Mouse (Mus musculus): ENCODE results near the gene Vmn1r206. TPM values are rescaled to one million over a fixed set of nuclear protein-coding genes. Genes with fewer than 3 reads are reported as not detected.
"Not testable (repeated sequence)": the region's sequence is repeated elsewhere in the genome, so short reads cannot be mapped to it uniquely, and the experiment has no call there.

The Vmn1r206 gene
- total RNA-seq (2021), result not detected

GRCm38 (mm10) chr13:22624151-22624550 lies at the start of gene Vmn1r206:
TSS of gene Vmn1r206 (minus strand) at chr13:22624251.
- DNase-seq; intact Hi-C loops (cut with DNase I): not testable (repeated sequence)

GRCm38 (mm10) chr13:22592900-22593299 lies 31.2 kb downstream of the Vmn1r206 start, which contains the start of gene Vmn1r205:
TSS of gene Vmn1r205 (minus strand) at chr13:22593000.
- no peak for DNase-seq
- intact Hi-C loops (cut with DNase I), result no loop called here

- DNase-seq; intact Hi-C loops (cut with DNase I): not testable (repeated sequence)
Observed at GRCm38 (mm10) chr13:22583336-22583735, 40.7 kb downstream of the Vmn1r206 start.

- intact Hi-C loops (cut with DNase I); DNase-seq: not testable (repeated sequence)
Observed at GRCm38 (mm10) chr13:22574911-22575310, 49.1 kb downstream of the Vmn1r206 start.

Other genes starting within 250 kb of the Vmn1r206 start
- not detected for gene Vmn1r199, start 244.4 kb downstream of the Vmn1r206 start, total RNA-seq (2021)
- not detected for gene Vmn1r200, start 233.9 kb downstream of the Vmn1r206 start, total RNA-seq (2021)
- not detected for gene Vmn1r201, start 152.3 kb downstream of the Vmn1r206 start, total RNA-seq (2021)
- not detected for gene Vmn1r202, start 118.9 kb downstream of the Vmn1r206 start, total RNA-seq (2021)
- gene Vmn1r203, start 106.1 kb downstream of the Vmn1r206 start, total RNA-seq (2021), result not detected
- not detected for gene Vmn1r204, start 71.1 kb downstream of the Vmn1r206 start, total RNA-seq (2021)
- not detected for gene Vmn1r205, start 31.3 kb downstream of the Vmn1r206 start, total RNA-seq (2021)
- not detected for gene Vmn1r207-ps, start 105.4 kb upstream of the Vmn1r206 start, total RNA-seq (2021)
- not detected for gene Vmn1r208, start 153.1 kb upstream of the Vmn1r206 start, total RNA-seq (2021)
- not detected for gene Vmn1r209, start 185.4 kb upstream of the Vmn1r206 start, total RNA-seq (2021)
- not detected for gene Vmn1r210, start 207.1 kb upstream of the Vmn1r206 start, total RNA-seq (2021)
- gene Vmn1r211, start 233.3 kb upstream of the Vmn1r206 start, total RNA-seq (2021), result not detected

Data from heart, postnatal 10 days (tissue).